Mouse (Mus musculus): ENCODE measurements around the gene Kdm5d. TPM values are rescaled to one million over a fixed set of nuclear protein-coding genes. Genes with fewer than 3 reads are reported as not detected.
A peak's percentile ranks its signal among the peaks of the same experiment; 100 is the strongest.

The Kdm5d gene
- polyA plus RNA-seq (2014; fragmentation: Nextera tagmentation; extraction: Ambion mirVana) = 33.4 TPM in 1 of 2 replicates, not detected in the other

DNA sequence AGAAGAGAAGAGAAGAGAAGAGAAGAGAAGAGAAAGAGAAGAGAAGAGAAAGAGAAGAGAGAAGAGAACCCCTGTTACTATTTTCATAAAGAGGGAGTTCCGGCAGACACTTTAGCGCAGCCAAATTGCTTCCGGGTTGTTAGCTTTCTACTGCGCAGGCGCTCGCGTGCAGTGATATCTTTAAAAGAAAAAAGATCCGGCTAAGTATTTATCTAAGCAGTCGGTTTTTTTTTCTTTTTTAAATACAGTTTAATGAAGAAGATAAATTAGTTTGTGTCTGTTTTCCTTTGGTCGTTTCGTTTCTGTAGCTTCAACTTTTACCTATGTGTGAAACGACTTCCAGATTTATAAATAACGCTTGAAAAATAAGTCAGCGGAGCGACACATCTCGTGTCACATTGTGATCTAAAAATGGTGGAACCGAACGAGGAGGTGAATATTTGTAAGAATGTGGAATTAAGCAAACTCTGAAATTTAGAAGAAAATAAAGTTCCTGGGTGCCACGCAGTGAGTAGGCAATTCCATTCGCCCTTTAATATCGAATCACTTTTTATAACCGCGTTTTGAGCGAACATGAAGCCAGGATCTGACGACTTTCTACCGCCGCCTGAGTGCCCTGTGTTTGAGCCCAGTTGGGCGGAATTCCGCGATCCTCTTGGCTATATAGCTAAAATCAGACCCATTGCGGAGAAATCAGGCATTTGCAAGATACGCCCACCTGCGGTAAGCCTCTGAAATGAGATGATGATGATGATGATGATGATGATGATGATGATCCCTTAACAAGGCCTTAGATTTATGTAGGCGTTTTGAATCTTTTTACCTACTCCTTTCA is at the start of gene Kdm5d:
Gene Kdm5d (plus strand): TSS at position 396 of the 835 bp plus-strand sequence.
- no peaks in the 10 kb centered on the region for H3K27me3 ChIP-seq (ENCODE audit: control insufficient read depth, insufficient read depth, low read length)
- H3K4me3 ChIP-seq (ENCODE audit: low read depth, low read length) = peak within 1 kb of the TSS; percentile 31
- WGBS = 2% methylated on average over 30 of the region's 34 CpGs
- no peak within 1 kb of the TSS for H3K27ac ChIP-seq (ENCODE audit: low read length)
- H3K9ac ChIP-seq (replicated peaks; ENCODE audit: low read depth, low read length) = no peak within 1 kb of the TSS; the same call in 1 of the 2 replicates
- no peaks in the 10 kb centered on the region for H3K9me3 ChIP-seq (ENCODE audit: control insufficient read depth, low read depth, low read length)
- H3K4me1 ChIP-seq (ENCODE audit: control insufficient read depth, insufficient read depth, low read length) = no peaks in the 10 kb centered on the region
- H3K4me2 ChIP-seq (replicated peaks; ENCODE audit: low read depth, low read length) = peak within 1 kb of the TSS; percentile 31; the same call in 1 of the 2 replicates
- ATAC-seq (ENCODE audit: insufficient number of reproducible peaks, insufficient read depth, low FRiP score, low read depth) = no peak
- no peaks in the 10 kb centered on the region for H3K36me3 ChIP-seq (ENCODE audit: control insufficient read depth, insufficient read depth, low read length)

DNA sequence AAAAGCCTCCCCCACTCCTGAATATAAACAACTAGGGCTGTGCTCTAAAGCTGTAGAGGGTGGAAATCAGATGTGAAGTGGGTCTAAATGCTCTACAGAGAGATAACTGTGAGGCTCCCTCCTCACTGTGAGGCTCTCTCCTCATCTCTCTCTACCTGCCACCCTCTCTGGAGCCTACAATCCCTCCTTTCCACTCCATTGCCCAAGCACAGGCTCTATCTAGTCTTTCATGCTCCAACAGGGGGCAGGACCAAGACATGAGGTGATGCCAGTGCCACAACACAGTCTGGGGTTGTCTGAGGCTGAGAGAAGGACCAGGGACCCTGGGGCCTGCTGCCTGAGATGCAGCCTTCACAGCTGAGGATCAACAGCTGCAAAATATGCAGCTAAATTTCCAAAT is 25.2 kb upstream of the Kdm5d start:
- H3K36me3 ChIP-seq (ENCODE audit: control insufficient read depth, insufficient read depth, low read length) = no peaks in the 10 kb centered on the region
- H3K4me2 ChIP-seq (replicated peaks; ENCODE audit: low read depth, low read length) = no peak overlapping the region
- no peaks in the 10 kb centered on the region for H3K27me3 ChIP-seq (ENCODE audit: control insufficient read depth, insufficient read depth, low read length)
- H3K4me3 ChIP-seq (ENCODE audit: low read depth, low read length) = no peak overlapping the region
- ATAC-seq (ENCODE audit: insufficient number of reproducible peaks, insufficient read depth, low FRiP score, low read depth) = no peak
- H3K27ac ChIP-seq (ENCODE audit: low read length) = no peak overlapping the region
- no peak overlapping the region for H3K9ac ChIP-seq (replicated peaks; ENCODE audit: low read depth, low read length)
- H3K9me3 ChIP-seq (ENCODE audit: control insufficient read depth, low read depth, low read length) = no peaks in the 10 kb centered on the region
- no peaks in the 10 kb centered on the region for H3K4me1 ChIP-seq (ENCODE audit: control insufficient read depth, insufficient read depth, low read length)

DNA sequence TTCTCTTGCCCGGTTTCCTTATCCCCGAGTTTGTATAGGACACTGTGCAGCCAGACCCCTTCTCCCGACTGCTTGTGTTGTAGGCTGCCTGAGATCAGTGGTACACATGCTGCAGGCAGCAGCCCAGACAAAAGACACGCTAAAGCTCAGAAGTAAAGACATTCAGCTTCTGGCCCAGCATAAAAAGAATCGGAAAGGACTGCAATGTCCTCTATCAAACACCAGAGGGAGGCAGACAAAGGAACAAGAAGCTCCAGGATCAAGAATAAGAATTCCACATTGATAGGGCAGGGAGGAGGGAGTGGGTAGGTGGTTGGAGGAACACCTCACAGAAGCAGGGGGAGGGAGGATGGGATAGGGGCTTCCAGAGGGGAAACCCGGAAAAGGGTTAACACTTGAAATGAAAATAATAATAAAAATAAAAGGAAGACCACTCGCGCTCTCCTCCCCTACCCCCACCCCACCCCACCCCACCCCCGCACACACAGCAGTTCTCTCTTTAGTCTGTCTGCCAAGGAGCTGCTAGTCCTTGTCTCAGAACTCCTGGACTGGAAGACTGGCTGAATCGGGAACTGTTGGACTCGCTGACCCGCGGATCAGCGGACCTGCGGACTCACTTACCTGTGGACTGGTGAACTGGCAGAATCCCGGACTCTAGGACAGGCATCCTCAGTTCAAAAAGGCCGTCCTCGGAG is 24.6 kb upstream of the Kdm5d start:
- Histone ChIP-seq H3K27me3 (ENCODE audit: control insufficient read depth, insufficient read depth, low read length) (no peaks in the 10 kb centered on the region), H3K4me3 (ENCODE audit: low read depth, low read length) (no peak overlapping the region), H3K4me1 (ENCODE audit: control insufficient read depth, insufficient read depth, low read length) (no peaks in the 10 kb centered on the region), H3K9ac (replicated peaks; ENCODE audit: low read depth, low read length) (no peak overlapping the region), H3K27ac (ENCODE audit: low read length) (no peak overlapping the region), H3K9me3 (ENCODE audit: control insufficient read depth, low read depth, low read length) (no peaks in the 10 kb centered on the region), H3K36me3 (ENCODE audit: control insufficient read depth, insufficient read depth, low read length) (no peaks in the 10 kb centered on the region), H3K4me2 (replicated peaks; ENCODE audit: low read depth, low read length) (no peak overlapping the region)
- ATAC-seq (ENCODE audit: insufficient number of reproducible peaks, insufficient read depth, low FRiP score, low read depth) = no peak
- WGBS = 31% methylated on average over 7 of the region's 18 CpGs

Small RNAs within 50 kb of the gene (microRNA-seq; reads per million reads assigned to microRNA genes)
- gene Gm47281 = not detected

Other genes starting within 250 kb of the Kdm5d start
- gene Zfy1, start 100.4 kb upstream of the Kdm5d start, polyA plus RNA-seq (2014; fragmentation: Nextera tagmentation; extraction: Ambion mirVana) = not detected in 2 replicates
- gene Uba1y, start 79.1 kb upstream of the Kdm5d start, polyA plus RNA-seq (2014; fragmentation: Nextera tagmentation; extraction: Ambion mirVana) = 0.10 TPM in 1 of 2 replicates, not detected in the other
- 82.7 TPM in 1 of 2 replicates, not detected in the other for gene Eif2s3y, start 112.8 kb downstream of the Kdm5d start, polyA plus RNA-seq (2014; fragmentation: Nextera tagmentation; extraction: Ambion mirVana)

All from stomach, embryonic 14.5 days (tissue).